In genomic region chr15:81348366-81348765, GRCm38 (mm10) we compare ENCODE assay signal across 27 mouse cellular contexts. TPM values are rescaled to one million over a fixed set of nuclear protein-coding genes. Genes with fewer than 3 reads are reported as not detected.
DNase-seq lines count a peak whose midpoint lies in the region; ATAC-seq and TF ChIP-seq lines count a peak whose summit lies in the region.
"Had no signal": no experiment of that assay in that cellular context is flagged by ENCODE, and none has a peak within 500 bp of the region (broad histone marks: within the 10 kb centered on the region; RNA-seq: fewer than 3 reads in every experiment).

No protein-coding gene starts in this region.

- no peaks in the 10 kb centered on the region for H3K4me1 ChIP-seq in embryonic facial prominence, embryonic 11.5 days (ENCODE audit: control insufficient read depth, insufficient read depth, low read length)
- peaks cover 13% of the 10 kb centered on the region for H3K4me1 ChIP-seq in embryonic facial prominence, embryonic 10.5 days
- H3K4me1 ChIP-seq: forebrain, embryonic 10.5 days; hindbrain, embryonic 12.5 days had no signal

- WGBS in embryonic facial prominence, embryonic 11.5 days, result 56% methylated on average over 2 of the region's 2 CpGs
- 47% methylated on average over 2 of the region's 2 CpGs for WGBS in embryonic facial prominence, embryonic 10.5 days

- ATAC-seq in embryonic facial prominence, embryonic 11.5 days (replicated peaks; ENCODE audit: insufficient number of reproducible peaks, low FRiP score, low TSS enrichment, low read depth), result no peak
- ATAC-seq: forebrain, embryonic 13.5 days; forebrain, embryonic 16.5 days; Patski had no signal

- no peak for TF ChIP-seq CTCF in layer of hippocampus, adult 2 months (conservative IDR thresholded peaks at IDR 0.05)

- H3K4me3 ChIP-seq in embryonic facial prominence, embryonic 11.5 days (ENCODE audit: low read depth, low read length), result no peak overlapping the region
- no peak overlapping the region for H3K4me3 ChIP-seq in embryonic facial prominence, embryonic 10.5 days
- no peak overlapping the region for H3K4me3 ChIP-seq in layer of hippocampus, adult 2 months
- H3K4me3 ChIP-seq: embryonic facial prominence, embryonic 13.5 days; forebrain, embryonic 10.5 days; forebrain, embryonic 13.5 days; hindbrain, embryonic 12.5 days; hindbrain, embryonic 15.5 days had no signal

- DNase-seq in embryonic facial prominence, embryonic 11.5 days (ENCODE audit: low spot score), result peak; percentile 23
- no peak for DNase-seq in embryonic facial prominence, embryonic 10.5 days (ENCODE audit: low spot score)
- DNase-seq in layer of hippocampus, adult 2 months (ENCODE audit: low spot score in 2 of 2), result no peak
- no peak for DNase-seq in layer of hippocampus, postnatal 10 days (ENCODE audit: low spot score in 2 of 2)
- peak; percentile 25 for DNase-seq in NIH3T3 (ENCODE audit: low read depth)
- no peak for DNase-seq in right cerebral cortex, adult 2 months (ENCODE audit: low spot score in 2 of 2)
- DNase-seq: adrenal gland, postnatal 10 days; adrenal gland, postnatal 36 days; cerebellum, adult 18-20 months; cerebellum, adult 9-10 months; cerebellum, postnatal 14 days; gastrocnemius, postnatal 10 days; gastrocnemius, postnatal 36 days had no signal

- H3K4me2 ChIP-seq in embryonic facial prominence, embryonic 11.5 days (ENCODE audit: low read depth, low read length), result no peak overlapping the region
- H3K4me2 ChIP-seq: embryonic facial prominence, embryonic 13.5 days; forebrain, embryonic 13.5 days; hindbrain, embryonic 12.5 days; hindbrain, embryonic 15.5 days had no signal

- no peaks in the 10 kb centered on the region for H3K9me3 ChIP-seq in embryonic facial prominence, embryonic 11.5 days (replicated peaks; ENCODE audit: control insufficient read depth, low read length)
- no peaks in the 10 kb centered on the region for H3K9me3 ChIP-seq in embryonic facial prominence, embryonic 10.5 days
- H3K9me3 ChIP-seq: embryonic facial prominence, embryonic 13.5 days; forebrain, embryonic 10.5 days; forebrain, embryonic 13.5 days; hindbrain, embryonic 12.5 days; hindbrain, embryonic 15.5 days had no signal

- H3K9ac ChIP-seq in embryonic facial prominence, embryonic 11.5 days (replicated peaks; ENCODE audit: low read length), result no peak overlapping the region
- H3K9ac ChIP-seq: embryonic facial prominence, embryonic 13.5 days; forebrain, embryonic 13.5 days; hindbrain, embryonic 12.5 days; hindbrain, embryonic 15.5 days had no signal

- H3K27ac ChIP-seq in embryonic facial prominence, embryonic 11.5 days (replicated peaks; ENCODE audit: low read depth, low read length), result no peak overlapping the region
- H3K27ac ChIP-seq in embryonic facial prominence, embryonic 10.5 days (replicated peaks), result no peak overlapping the region
- H3K27ac ChIP-seq in layer of hippocampus, adult 2 months, result peak overlapping the region; percentile 66
- H3K27ac ChIP-seq: embryonic facial prominence, embryonic 13.5 days; forebrain, embryonic 10.5 days; forebrain, embryonic 13.5 days; hindbrain, embryonic 12.5 days; hindbrain, embryonic 15.5 days had no signal

- no peaks in the 10 kb centered on the region for H3K27me3 ChIP-seq in embryonic facial prominence, embryonic 11.5 days (ENCODE audit: control insufficient read depth, insufficient read depth, low read length)
- H3K27me3 ChIP-seq in embryonic facial prominence, embryonic 10.5 days (replicated peaks; ENCODE audit: low read depth, poor library complexity, severe bottlenecking), result no peaks in the 10 kb centered on the region
- H3K27me3 ChIP-seq: embryonic facial prominence, embryonic 13.5 days; forebrain, embryonic 13.5 days; hindbrain, embryonic 12.5 days; hindbrain, embryonic 15.5 days; Patski had no signal

- H3K36me3 ChIP-seq in embryonic facial prominence, embryonic 11.5 days (replicated peaks; ENCODE audit: control insufficient read depth, insufficient read depth, low read depth, low read length), result 0 out of 2 replicates have a peak, but pooled peaks cover 2% of the 10 kb centered on the region
- peaks cover 18% of the 10 kb centered on the region for H3K36me3 ChIP-seq in embryonic facial prominence, embryonic 10.5 days (replicated peaks)
- H3K36me3 ChIP-seq: hindbrain, embryonic 15.5 days had no signal

RNA-seq across cellular contexts. Expression of gene Slc25a17, which starts 12.2 kb away (rescaled TPM):
- 119 and 125 TPM in 2 replicates for polyA plus RNA-seq in embryonic facial prominence, embryonic 11.5 days (2014; fragmentation: Nextera tagmentation; extraction: Ambion mirVana)
- 83.0 and 94.0 TPM in 2 replicates for polyA plus RNA-seq in embryonic facial prominence, embryonic 10.5 days (2016; fragmentation: Nextera tagmentation; extraction: Ambion mirVana)
- total RNA-seq in layer of hippocampus, adult 2 months (2021), result 10 to 100 TPM; 41.5 to 47.6 TPM
- total RNA-seq in layer of hippocampus, postnatal 10 days (2021), result 10 to 100 TPM; 58.1 to 61.2 TPM

RNA-seq across cellular contexts. Expression of gene St13, which starts 51.5 kb away (rescaled TPM):
- 203 and 220 TPM in 2 replicates for polyA plus RNA-seq in embryonic facial prominence, embryonic 11.5 days (2014; fragmentation: Nextera tagmentation; extraction: Ambion mirVana)
- 231 and 233 TPM in 2 replicates for polyA plus RNA-seq in embryonic facial prominence, embryonic 10.5 days (2016; fragmentation: Nextera tagmentation; extraction: Ambion mirVana)
- 100 to 1,000 TPM; 163 to 171 TPM for total RNA-seq in layer of hippocampus, adult 2 months (2021)
- total RNA-seq in layer of hippocampus, postnatal 10 days (2021), result 100 to 1,000 TPM; 189 to 211 TPM

RNA-seq across cellular contexts. Expression of gene Xpnpep3, which starts 51.6 kb away (rescaled TPM):
- 5.7 and 7.6 TPM in 2 replicates for polyA plus RNA-seq in embryonic facial prominence, embryonic 11.5 days (2014; fragmentation: Nextera tagmentation; extraction: Ambion mirVana)
- polyA plus RNA-seq in embryonic facial prominence, embryonic 10.5 days (2016; fragmentation: Nextera tagmentation; extraction: Ambion mirVana), result 13.6 and 14.4 TPM in 2 replicates
- total RNA-seq in layer of hippocampus, adult 2 months (2021), result 10 to 100 TPM; 17.0 to 17.9 TPM
- total RNA-seq in layer of hippocampus, postnatal 10 days (2021), result 10 to 100 TPM; 11.1 to 11.5 TPM

RNA-seq across cellular contexts. Expression of gene Dnajb7, which starts 59.7 kb away (rescaled TPM):
- polyA plus RNA-seq in embryonic facial prominence, embryonic 11.5 days (2014; fragmentation: Nextera tagmentation; extraction: Ambion mirVana), result 0.45 and 0.96 TPM in 2 replicates
- 3.0 and 3.1 TPM in 2 replicates for polyA plus RNA-seq in embryonic facial prominence, embryonic 10.5 days (2016; fragmentation: Nextera tagmentation; extraction: Ambion mirVana)
- not detected for total RNA-seq in layer of hippocampus, adult 2 months (2021)
- under 1 TPM in 1 of 2 experiments, not detected in 1; 0.25 TPM for total RNA-seq in layer of hippocampus, postnatal 10 days (2021)
- total RNA-seq: adrenal gland, adult 18-20 months; adrenal gland, postnatal 10 days; adrenal gland, postnatal 36 days; ES-E14; gastrocnemius, adult 18-20 months; gastrocnemius, postnatal 10 days; gastrocnemius, postnatal 36 days; granulocyte monocyte progenitor cell, adult 5-6 weeks; heart, adult 8-10 months; heart, postnatal 25 days; hematopoietic stem cell, adult 5-6 weeks had no signal
- polyA plus RNA-seq: Patski had no signal

Comparison
In these comparisons a context has a peak if more than half of its experiments do, and no peak if none do; other contexts are left out.
1. DNase-seq: peak in embryonic facial prominence, embryonic 11.5 days (single experiment) and NIH3T3 (single experiment); none in embryonic facial prominence, embryonic 10.5 days (single experiment), layer of hippocampus, adult 2 months (0 of 2), layer of hippocampus, postnatal 10 days (0 of 2) and right cerebral cortex, adult 2 months (0 of 2).